Mouse (Mus musculus) MEL (cell line): ENCODE data around the gene Usp40.

Experiments used
- CTCF ChIP-seq, 3 experiments: IDR thresholded peaks in 2 of 3; conservative IDR thresholded peaks in 1 of 3; 2 replicates each; pipeline ENCODE4 v1.5.1; 2011 to 2012; ENCODE audit warnings: low read length in 3 of 3, low read depth in 2 of 3, mild to moderate bottlenecking in 2 of 3, improper control_type of control experiment in 1 of 3, inconsistent platforms in 1 of 3, mixed read lengths in 1 of 3, moderate library complexity in 1 of 3; ENCODE audit not compliant: control insufficient read depth in 1 of 3, insufficient read depth in 1 of 3, poor library complexity in 1 of 3, severe bottlenecking in 1 of 3
- E2F4 ChIP-seq: IDR thresholded peaks from 2 replicates; pipeline ENCODE4 v1.6.1; 2011; ENCODE audit warnings: low read depth, low read length, improper control_type of control experiment, borderline replicate concordance
- ELF1 ChIP-seq: IDR thresholded peaks from 2 replicates; pipeline ENCODE4 v1.6.1; 2014; ENCODE audit warnings: low read depth, mild to moderate bottlenecking, inconsistent platforms, low read length, improper control_type of control experiment, moderate library complexity
- EP300 ChIP-seq, 2 experiments: IDR thresholded peaks; 2 replicates each; pipeline ENCODE4 v1.6.1; 2011; ENCODE audit warnings: improper control_type of control experiment in 2 of 2, low read length in 2 of 2, low read depth in 1 of 2, mild to moderate bottlenecking in 1 of 2
- GATA1 ChIP-seq: IDR thresholded peaks from 2 replicates; pipeline ENCODE4 v1.6.1; 2011; ENCODE audit warnings: low read depth, low read length, improper control_type of control experiment
- JUND ChIP-seq: IDR thresholded peaks from 2 replicates; pipeline ENCODE4 v1.6.1; 2011; ENCODE audit warnings: low read depth, mild to moderate bottlenecking, improper control_type of control experiment, low read length
- MAX ChIP-seq: IDR thresholded peaks from 2 replicates; pipeline ENCODE4 v1.6.1; 2011; ENCODE audit warnings: low read length, improper control_type of control experiment
- MYB ChIP-seq: IDR thresholded peaks from 2 replicates; pipeline ENCODE4 v1.6.1; 2011; ENCODE audit warnings: mild to moderate bottlenecking, low read depth, low read length, improper control_type of control experiment
- NELFE ChIP-seq: IDR thresholded peaks from 2 replicates; pipeline ENCODE4 v1.6.1; 2011; ENCODE audit warnings: low read depth, low read length, improper control_type of control experiment
- POLR2A ChIP-seq, 2 experiments: IDR thresholded peaks; 2 replicates each; pipeline ENCODE4 v1.6.1; 2011 to 2012; ENCODE audit warnings: low read length in 2 of 2, mild to moderate bottlenecking in 2 of 2, control low read depth in 1 of 2, improper control_type of control experiment in 1 of 2, low read depth in 1 of 2, moderate library complexity in 1 of 2; ENCODE audit not compliant: control insufficient read depth in 1 of 2, insufficient read depth in 1 of 2, poor library complexity in 1 of 2
- TAL1 ChIP-seq: IDR thresholded peaks from 2 replicates; pipeline ENCODE4 v1.6.1; 2012; ENCODE audit warnings: mild to moderate bottlenecking, inconsistent platforms, low read length, moderate library complexity, mixed read lengths
- ZC3H11A ChIP-seq: IDR thresholded peaks from 2 replicates; pipeline ENCODE4 v1.6.1; 2012; ENCODE audit warnings: low read depth, mild to moderate bottlenecking, inconsistent platforms, low read length, improper control_type of control experiment

DNA sequence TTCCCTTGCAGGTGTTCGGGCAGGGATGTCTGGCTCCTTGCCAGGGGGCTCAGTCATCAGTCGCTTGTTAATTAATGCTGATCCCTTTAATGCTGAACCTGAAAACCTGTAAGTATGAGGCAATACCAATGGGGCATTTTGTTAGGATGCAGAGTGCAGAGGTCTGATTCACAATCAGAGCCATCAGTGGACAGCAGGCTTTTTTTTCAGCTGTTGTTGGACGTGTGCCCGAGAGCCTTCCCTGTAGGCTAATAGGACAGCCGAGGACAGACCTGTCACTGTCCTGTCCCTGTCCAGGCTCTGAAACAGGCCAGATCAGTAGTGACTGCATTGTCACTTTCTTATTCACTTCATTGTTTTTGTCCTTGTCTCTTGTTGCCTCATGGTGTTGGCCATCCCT is 78.6 kb downstream of the Usp40 start:
- TF ChIP-seq EP300 (IDR thresholded peaks at IDR 0.05; ENCODE audit: low read depth in 1 of 2, low read length in 2 of 2), result no peak
- no peak for TF ChIP-seq E2F4
- TF ChIP-seq MYB, result no peak
- TF ChIP-seq CTCF (IDR thresholded peaks at IDR 0.05 in 2 of 3, conservative IDR thresholded peaks at IDR 0.05 in 1 of 3; ENCODE audit: control insufficient read depth in 1 of 3, insufficient read depth in 1 of 3, low read depth in 2 of 3, low read length in 3 of 3, poor library complexity in 1 of 3, severe bottlenecking in 1 of 3), result no peak
- no peak for TF ChIP-seq ZC3H11A
- no peak for TF ChIP-seq GATA1
- TF ChIP-seq JUND, result no peak
- TF ChIP-seq MAX, result no peak
- TF ChIP-seq POLR2A (IDR thresholded peaks at IDR 0.05; ENCODE audit: control insufficient read depth in 1 of 2, insufficient read depth in 1 of 2, low read depth in 1 of 2, low read length in 2 of 2, poor library complexity in 1 of 2), result no peak
- TF ChIP-seq TAL1, result no peak
- TF ChIP-seq ELF1, result no peak
- TF ChIP-seq NELFE, result no peak
